Mouse (Mus musculus) megakaryocyte, embryonic 14.5 days (primary cell): ENCODE data around the gene Olfr420. TPM values are rescaled to one million over a fixed set of nuclear protein-coding genes. Genes with fewer than 3 reads are reported as not detected.

Experiments used
- H3K27me3 ChIP-seq: replicated peaks from 2 replicates; pipeline ENCODE3; 2012; ENCODE audit warnings: inconsistent platforms
- H3K36me3 ChIP-seq: replicated peaks from 2 replicates; pipeline ENCODE3; 2012; ENCODE audit warnings: low read length, inconsistent platforms, mixed read lengths
- H3K4me1 ChIP-seq: 2 replicates; pipeline ENCODE4 v1.6.1; 2012; ENCODE audit warnings: inconsistent platforms
- H3K4me3 ChIP-seq: replicated peaks from 2 replicates; pipeline ENCODE3; 2012; ENCODE audit warnings: moderate library complexity, mild to moderate bottlenecking, inconsistent platforms
- H3K9me3 ChIP-seq: 2 replicates; pipeline ENCODE4 v1.6.1; 2012; ENCODE audit warnings: inconsistent platforms
- FLI1 ChIP-seq: IDR thresholded peaks from 2 replicates; pipeline ENCODE4 v1.6.1; 2012; ENCODE audit warnings: low read length, inconsistent platforms, mixed read lengths
- GATA1 ChIP-seq: IDR thresholded peaks from 3 replicates; pipeline ENCODE4 v1.6.1; 2012; ENCODE audit warnings: mixed read lengths, low read length, inconsistent platforms, borderline replicate concordance
- polyA plus RNA-seq: library from polyadenylated mRNA; stranded (reverse); fragments of >175 nt; gene quantifications from 2 replicates; pipeline ENCODE4 v1.2.3, GENCODE M21; 2012; ENCODE audit warnings: low replicate concordance; ENCODE audit not compliant: insufficient read depth

The Olfr420 gene
- polyA plus RNA-seq, 1 experiment, result not detected

GRCm38 (mm10) chr1:174169024-174169423 lies 13.6 kb downstream of the Olfr420 start:
- no peaks in the 10 kb centered on the region for H3K27me3 ChIP-seq
- no peak overlapping the region for H3K4me3 ChIP-seq
- peaks cover 21% of the 10 kb centered on the region; the same call in 1 of the 2 replicates for H3K4me1 ChIP-seq
- H3K9me3 ChIP-seq, result no peaks in the 10 kb centered on the region
- no peak for TF ChIP-seq GATA1
- TF ChIP-seq FLI1, result no peak
- no peaks in the 10 kb centered on the region for H3K36me3 ChIP-seq

GRCm38 (mm10) chr1:174170706-174171501 lies 15.5 kb downstream of the Olfr420 start:
- Histone ChIP-seq H3K36me3 (peaks cover 4% of the 10 kb centered on the region), H3K9me3 (no peaks in the 10 kb centered on the region), H3K27me3 (no peaks in the 10 kb centered on the region), H3K4me1 (peaks cover 25% of the 10 kb centered on the region; the same call in 1 of the 2 replicates), H3K4me3 (no peak overlapping the region)
- no peak for TF ChIP-seq GATA1
- no peak for TF ChIP-seq FLI1

- Histone ChIP-seq H3K9me3 (no peaks in the 10 kb centered on the region), H3K36me3 (peaks cover 4% of the 10 kb centered on the region), H3K27me3 (no peaks in the 10 kb centered on the region), H3K4me3 (no peak overlapping the region), H3K4me1 (peaks cover 25% of the 10 kb centered on the region; the same call in 1 of the 2 replicates)
- TF ChIP-seq FLI1 (no peak), GATA1 (no peak)
These were observed 16.1 kb downstream of the Olfr420 start for GRCm38 (mm10) chr1:174171537-174171936.

- H3K4me3 ChIP-seq, result peak within 1 kb of the TSS; percentile 78
- H3K36me3 ChIP-seq, result peaks cover 9% of the 10 kb centered on the region
- TF ChIP-seq GATA1 (no peak), FLI1 (no peak)
- H3K9me3 ChIP-seq, result no peaks in the 10 kb centered on the region
- H3K27me3 ChIP-seq, result no peaks in the 10 kb centered on the region
- H3K4me1 ChIP-seq, result peaks cover 25% of the 10 kb centered on the region; the same call in 1 of the 2 replicates
These were observed 17.2 kb downstream of the Olfr420 start, which contains the start of gene Spta1 for GRCm38 (mm10) chr1:174172605-174173004. Spta1 (plus strand) TSS chr1:174172776.

GRCm38 (mm10) chr1:174204699-174205098 lies 49.3 kb downstream of the Olfr420 start:
- peaks cover 24% of the 10 kb centered on the region for H3K36me3 ChIP-seq
- H3K27me3 ChIP-seq, result no peaks in the 10 kb centered on the region

More at GRCm38 (mm10) chr1:174204699-174205098, 49.3 kb downstream of the Olfr420 start:
- TF ChIP-seq FLI1 (no peak), GATA1 (no peak)
- H3K4me1 ChIP-seq, result no peaks in the 10 kb centered on the region
- H3K4me3 ChIP-seq, result no peak overlapping the region
- no peaks in the 10 kb centered on the region for H3K9me3 ChIP-seq

Other genes starting within 250 kb of the Olfr420 start
- 0.25 TPM in 1 of 2 replicates, not detected in the other for gene Ifi211, start 242.6 kb upstream of the Olfr420 start, polyA plus RNA-seq
- 4.0 TPM in 1 of 2 replicates, not detected in the other for gene Mndal, start 213.1 kb upstream of the Olfr420 start, polyA plus RNA-seq
- 2.3 TPM in 1 of 2 replicates, not detected in the other for gene Ifi203, start 213.0 kb upstream of the Olfr420 start, polyA plus RNA-seq
- 0.16 TPM in 1 of 2 replicates, not detected in the other for gene Ifi202b, start 172.9 kb upstream of the Olfr420 start, polyA plus RNA-seq
- gene Ifi205, start 123.8 kb upstream of the Olfr420 start, polyA plus RNA-seq, result not detected in 2 replicates
- not detected in 2 replicates for gene Olfr433, start 114.9 kb upstream of the Olfr420 start, polyA plus RNA-seq
- gene Olfr432, start 106.4 kb upstream of the Olfr420 start, polyA plus RNA-seq, result not detected in 2 replicates
- gene Olfr430, start 89.0 kb upstream of the Olfr420 start, polyA plus RNA-seq, result not detected in 2 replicates
- gene Olfr429, start 71.3 kb upstream of the Olfr420 start, polyA plus RNA-seq, result not detected in 2 replicates
- gene Olfr427, start 58.7 kb upstream of the Olfr420 start, polyA plus RNA-seq, result not detected in 2 replicates
- gene Olfr231, start 34.5 kb upstream of the Olfr420 start, polyA plus RNA-seq, result not detected in 2 replicates
- gene Olfr424, start 24.1 kb upstream of the Olfr420 start, polyA plus RNA-seq, result not detected in 2 replicates
- 0.11 TPM in 1 of 2 replicates, not detected in the other for gene Spta1, start 17.1 kb downstream of the Olfr420 start, polyA plus RNA-seq
- not detected in 2 replicates for gene Olfr419, start 96.4 kb downstream of the Olfr420 start, polyA plus RNA-seq
- not detected in 2 replicates for gene Mptx1, start 174.9 kb downstream of the Olfr420 start, polyA plus RNA-seq
- gene Olfr417, start 209.5 kb downstream of the Olfr420 start, polyA plus RNA-seq, result not detected in 2 replicates
- gene Olfr248, start 235.4 kb downstream of the Olfr420 start, polyA plus RNA-seq, result not detected in 2 replicates